Mouse (Mus musculus): ENCODE data around the gene Vasn. TPM values are rescaled to one million over a fixed set of nuclear protein-coding genes. Genes with fewer than 3 reads are reported as not detected.
A peak's percentile ranks its signal among the peaks of the same experiment; 100 is the strongest.

Gene Vasn
- polyA plus RNA-seq, 2 experiments = 35.7 to 75.7 TPM

GRCm38 (mm10) chr16:4598041-4598440 is 41.7 kb upstream of the Vasn start:
- H3K9me3 ChIP-seq (ENCODE audit: control insufficient read depth, low read length) = no peaks in the 10 kb centered on the region
- no peak overlapping the region for H3K27ac ChIP-seq (replicated peaks; ENCODE audit: low read depth, low read length)
- no peak for DNase-seq (ENCODE audit: low spot score)
- ATAC-seq (ENCODE audit: low FRiP score, low read depth) = no peak
- peaks cover 66% of the 10 kb centered on the region for H3K4me1 ChIP-seq (ENCODE audit: control insufficient read depth, insufficient read depth, low read length)
- peak overlapping the region; percentile 95; the same call in 1 of the 2 replicates for H3K4me2 ChIP-seq (replicated peaks; ENCODE audit: low read depth, low read length, severe bottlenecking)
- H3K4me3 ChIP-seq (replicated peaks; ENCODE audit: low read length) = peak overlapping the region; percentile 90
- 0 out of 2 replicates have a peak overlapping the region, but pooled peaks have one; percentile 21 for H3K9ac ChIP-seq (ENCODE audit: low read depth, low read length, severe bottlenecking)
- WGBS = 33% methylated on average over 5 of the region's 5 CpGs
- H3K36me3 ChIP-seq (ENCODE audit: control insufficient read depth, insufficient read depth, low read length) = 0 out of 2 replicates have a peak, but pooled peaks cover 2% of the 10 kb centered on the region
- TF ChIP-seq POLR2A (IDR thresholded peaks at IDR 0.05; ENCODE audit: borderline replicate concordance, extremely low read depth, insufficient read depth, insufficient read length) = no peak
- no peaks in the 10 kb centered on the region for H3K27me3 ChIP-seq (ENCODE audit: control insufficient read depth, insufficient read depth, low read length)

- 27% methylated on average over 6 of the region's 6 CpGs for WGBS
- no peak overlapping the region for H3K4me3 ChIP-seq (replicated peaks; ENCODE audit: low read length)
- no peaks in the 10 kb centered on the region for H3K9me3 ChIP-seq (ENCODE audit: control insufficient read depth, low read length)
- peaks cover 69% of the 10 kb centered on the region for H3K4me1 ChIP-seq (ENCODE audit: control insufficient read depth, insufficient read depth, low read length)
- peak overlapping the region; percentile 31; the same call in 1 of the 2 replicates for H3K9ac ChIP-seq (ENCODE audit: low read depth, low read length, severe bottlenecking)
- peak overlapping the region; percentile 95 for H3K4me2 ChIP-seq (replicated peaks; ENCODE audit: low read depth, low read length, severe bottlenecking)
- TF ChIP-seq POLR2A (IDR thresholded peaks at IDR 0.05; ENCODE audit: borderline replicate concordance, extremely low read depth, insufficient read depth, insufficient read length) = no peak
- 0 out of 2 replicates have a peak, but pooled peaks cover 2% of the 10 kb centered on the region for H3K36me3 ChIP-seq (ENCODE audit: control insufficient read depth, insufficient read depth, low read length)
- DNase-seq (ENCODE audit: low spot score) (no peak), ATAC-seq (ENCODE audit: low FRiP score, low read depth) (no peak)
- H3K27me3 ChIP-seq (ENCODE audit: control insufficient read depth, insufficient read depth, low read length) = no peaks in the 10 kb centered on the region
- H3K27ac ChIP-seq (replicated peaks; ENCODE audit: low read depth, low read length) = 0 out of 2 replicates have a peak overlapping the region, but pooled peaks have one; percentile 13
Observed at GRCm38 (mm10) chr16:4598891-4599543, 40.7 kb upstream of the Vasn start.

GRCm38 (mm10) chr16:4599616-4600015 is 40.1 kb upstream of the Vasn start:
- no peak overlapping the region for H3K27ac ChIP-seq (replicated peaks; ENCODE audit: low read depth, low read length)
- H3K4me3 ChIP-seq (replicated peaks; ENCODE audit: low read length) = no peak overlapping the region
- H3K4me2 ChIP-seq (replicated peaks; ENCODE audit: low read depth, low read length, severe bottlenecking) = no peak overlapping the region
- H3K36me3 ChIP-seq (ENCODE audit: control insufficient read depth, insufficient read depth, low read length) = 0 out of 2 replicates have a peak, but pooled peaks cover 2% of the 10 kb centered on the region
- no peak overlapping the region; the same call in 1 of the 2 replicates for H3K9ac ChIP-seq (ENCODE audit: low read depth, low read length, severe bottlenecking)
- no peaks in the 10 kb centered on the region for H3K27me3 ChIP-seq (ENCODE audit: control insufficient read depth, insufficient read depth, low read length)
- WGBS = 79% methylated on average over 3 of the region's 3 CpGs
- no peak for TF ChIP-seq POLR2A (IDR thresholded peaks at IDR 0.05; ENCODE audit: borderline replicate concordance, extremely low read depth, insufficient read depth, insufficient read length)
- H3K4me1 ChIP-seq (ENCODE audit: control insufficient read depth, insufficient read depth, low read length) = peaks cover 75% of the 10 kb centered on the region
- DNase-seq (ENCODE audit: low spot score) = no peak
- H3K9me3 ChIP-seq (ENCODE audit: control insufficient read depth, low read length) = no peaks in the 10 kb centered on the region
- no peak for ATAC-seq (ENCODE audit: low FRiP score, low read depth)

GRCm38 (mm10) chr16:4600701-4601310 is 38.9 kb upstream of the Vasn start:
- Histone ChIP-seq H3K4me1 (ENCODE audit: control insufficient read depth, insufficient read depth, low read length) (peaks cover 87% of the 10 kb centered on the region), H3K9me3 (ENCODE audit: control insufficient read depth, low read length) (no peaks in the 10 kb centered on the region), H3K9ac (ENCODE audit: low read depth, low read length, severe bottlenecking) (no peak overlapping the region), H3K36me3 (ENCODE audit: control insufficient read depth, insufficient read depth, low read length) (0 out of 2 replicates have a peak, but pooled peaks cover 2% of the 10 kb centered on the region), H3K27me3 (ENCODE audit: control insufficient read depth, insufficient read depth, low read length) (no peaks in the 10 kb centered on the region), H3K4me3 (replicated peaks; ENCODE audit: low read length) (no peak overlapping the region), H3K27ac (replicated peaks; ENCODE audit: low read depth, low read length) (no peak overlapping the region), H3K4me2 (replicated peaks; ENCODE audit: low read depth, low read length, severe bottlenecking) (no peak overlapping the region)
- no peak for TF ChIP-seq POLR2A (IDR thresholded peaks at IDR 0.05; ENCODE audit: borderline replicate concordance, extremely low read depth, insufficient read depth, insufficient read length)
- 75% methylated on average over 9 of the region's 9 CpGs for WGBS
- no peak for DNase-seq (ENCODE audit: low spot score)
- ATAC-seq (ENCODE audit: low FRiP score, low read depth) = no peak

GRCm38 (mm10) chr16:4602189-4602588 is 37.6 kb upstream of the Vasn start:
- Histone ChIP-seq H3K4me1 (ENCODE audit: control insufficient read depth, insufficient read depth, low read length) (peaks cover 87% of the 10 kb centered on the region), H3K4me2 (replicated peaks; ENCODE audit: low read depth, low read length, severe bottlenecking) (no peak overlapping the region; the same call in 1 of the 2 replicates), H3K9ac (ENCODE audit: low read depth, low read length, severe bottlenecking) (peak overlapping the region; percentile 8; the same call in 1 of the 2 replicates), H3K27ac (replicated peaks; ENCODE audit: low read depth, low read length) (peak overlapping the region; percentile 49), H3K27me3 (ENCODE audit: control insufficient read depth, insufficient read depth, low read length) (no peaks in the 10 kb centered on the region), H3K4me3 (replicated peaks; ENCODE audit: low read length) (no peak overlapping the region), H3K9me3 (ENCODE audit: control insufficient read depth, low read length) (no peaks in the 10 kb centered on the region), H3K36me3 (ENCODE audit: control insufficient read depth, insufficient read depth, low read length) (0 out of 2 replicates have a peak, but pooled peaks cover 2% of the 10 kb centered on the region)
- 10% methylated on average over 3 of the region's 3 CpGs for WGBS
- ATAC-seq (ENCODE audit: low FRiP score, low read depth) (no peak), DNase-seq (ENCODE audit: low spot score) (no peak)
- TF ChIP-seq POLR2A (IDR thresholded peaks at IDR 0.05; ENCODE audit: borderline replicate concordance, extremely low read depth, insufficient read depth, insufficient read length) = no peak

Data from limb, embryonic 14.5 days (tissue).